Mouse (Mus musculus): ENCODE measurements at regions not wholly inside any gene's neighbourhood (a gene's known extent, or its start where the extent isn't known, plus 50 kb on each side); places are given as distances from the start of the nearest gene placed in this dataset.

- TF ChIP-seq TAL1 (IDR thresholded peaks at IDR 0.05; ENCODE audit: low read length), result no peak
- TF ChIP-seq TBP (IDR thresholded peaks at IDR 0.05; ENCODE audit: low read depth, low read length), result no peak
- Histone ChIP-seq H3K79me2 (ENCODE audit: control insufficient read depth, insufficient read depth, low read length, poor library complexity) (no peaks in the 10 kb centered on the region), H3K36me3 (ENCODE audit: control insufficient read depth in 1 of 2, insufficient read depth in 2 of 2, low read length in 2 of 2) (no peaks in the 10 kb centered on the region), H3K4me3 (ENCODE audit: control insufficient read depth in 1 of 2, insufficient read depth in 1 of 2, low read depth in 2 of 2, low read length in 2 of 2) (no peak overlapping the region), H3K27me3 (ENCODE audit: control insufficient read depth in 1 of 2, insufficient read depth in 2 of 2, low read length in 2 of 2) (peaks cover 0 to 3% of the 10 kb centered on the region in 2 experiments; a peak in 3 of 4 replicates), H3K4me1 (ENCODE audit: control insufficient read depth in 1 of 2, insufficient read depth in 2 of 2, low read length in 2 of 2) (no peaks in the 10 kb centered on the region), H3K9me3 (replicated peaks; ENCODE audit: insufficient read depth, low read length) (no peaks in the 10 kb centered on the region), H3K27ac (ENCODE audit: control insufficient read depth, low read depth, low read length) (no peak overlapping the region), H3K9ac (ENCODE audit: control insufficient read depth, low read depth, low read length, poor library complexity, severe bottlenecking) (no peak overlapping the region)
- DNase-seq (ENCODE audit: low read depth, low spot score), result no peak
Measured at GRCm38 (mm10) chr2:72777806-72778510, 202.3 kb downstream of the Sp3 start.

DNA sequence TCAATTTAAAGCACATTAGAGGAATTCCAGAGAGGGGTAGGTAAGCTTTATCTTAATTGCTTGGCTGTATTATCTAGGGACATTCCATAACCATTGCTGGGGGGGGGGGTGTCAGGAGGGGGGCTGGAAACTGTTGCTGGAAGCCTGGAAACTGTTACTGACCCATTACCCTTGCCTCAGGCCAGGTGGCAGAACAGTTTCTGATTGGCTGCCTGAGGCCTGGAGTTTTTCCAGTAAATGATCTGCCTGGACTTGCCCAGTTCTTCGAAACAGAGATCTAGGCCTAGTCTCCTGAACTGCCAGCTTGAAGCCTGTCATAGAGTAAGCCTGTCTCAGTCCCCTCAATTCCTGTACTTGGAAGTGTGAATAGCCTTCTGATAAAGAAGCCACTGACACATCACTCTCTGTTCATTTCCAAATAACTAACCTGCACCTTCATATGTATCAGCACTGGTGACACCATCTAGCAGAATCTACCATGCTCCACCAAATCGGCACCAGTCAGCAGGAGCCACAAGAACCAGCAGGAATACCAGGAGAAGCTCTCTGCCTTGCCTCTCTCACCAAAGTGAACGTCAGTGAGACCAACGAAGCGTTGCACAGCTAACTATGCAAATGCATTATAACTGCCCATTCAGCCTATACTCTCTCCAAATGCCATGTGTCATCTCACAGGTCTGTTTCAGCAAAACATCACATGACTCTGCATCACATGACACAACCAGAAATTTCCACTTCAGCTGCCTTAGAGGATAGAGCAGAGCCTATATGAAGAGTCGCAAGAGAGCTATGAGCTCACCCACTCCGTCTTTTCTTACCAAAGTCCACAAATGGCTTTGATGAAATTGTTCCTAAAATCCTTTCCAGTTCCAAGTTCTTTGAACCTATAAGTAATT, 200.7 kb downstream of the Sp3 start:
- no peak for DNase-seq (ENCODE audit: low read depth, low spot score)
- Histone ChIP-seq H3K4me1 (ENCODE audit: control insufficient read depth in 1 of 2, insufficient read depth in 2 of 2, low read length in 2 of 2) (no peaks in the 10 kb centered on the region), H3K27ac (ENCODE audit: control insufficient read depth, low read depth, low read length) (no peak overlapping the region), H3K4me3 (ENCODE audit: control insufficient read depth in 1 of 2, insufficient read depth in 1 of 2, low read depth in 2 of 2, low read length in 2 of 2) (no peak overlapping the region), H3K9me3 (replicated peaks; ENCODE audit: insufficient read depth, low read length) (no peaks in the 10 kb centered on the region), H3K9ac (ENCODE audit: control insufficient read depth, low read depth, low read length, poor library complexity, severe bottlenecking) (no peak overlapping the region), H3K27me3 (ENCODE audit: control insufficient read depth in 1 of 2, insufficient read depth in 2 of 2, low read length in 2 of 2) (peaks cover 0 to 3% of the 10 kb centered on the region in 2 experiments; a peak in 3 of 4 replicates), H3K79me2 (ENCODE audit: control insufficient read depth, insufficient read depth, low read length, poor library complexity) (no peaks in the 10 kb centered on the region), H3K36me3 (ENCODE audit: control insufficient read depth in 1 of 2, insufficient read depth in 2 of 2, low read length in 2 of 2) (no peaks in the 10 kb centered on the region)
- TF ChIP-seq USF1 (IDR thresholded peaks at IDR 0.05; ENCODE audit: low read depth, low read length) (0 out of 2 replicates have a peak, but pooled peaks have one; percentile 33), TCF12 (IDR thresholded peaks at IDR 0.05; ENCODE audit: low read depth, low read length) (no peak)

DNA sequence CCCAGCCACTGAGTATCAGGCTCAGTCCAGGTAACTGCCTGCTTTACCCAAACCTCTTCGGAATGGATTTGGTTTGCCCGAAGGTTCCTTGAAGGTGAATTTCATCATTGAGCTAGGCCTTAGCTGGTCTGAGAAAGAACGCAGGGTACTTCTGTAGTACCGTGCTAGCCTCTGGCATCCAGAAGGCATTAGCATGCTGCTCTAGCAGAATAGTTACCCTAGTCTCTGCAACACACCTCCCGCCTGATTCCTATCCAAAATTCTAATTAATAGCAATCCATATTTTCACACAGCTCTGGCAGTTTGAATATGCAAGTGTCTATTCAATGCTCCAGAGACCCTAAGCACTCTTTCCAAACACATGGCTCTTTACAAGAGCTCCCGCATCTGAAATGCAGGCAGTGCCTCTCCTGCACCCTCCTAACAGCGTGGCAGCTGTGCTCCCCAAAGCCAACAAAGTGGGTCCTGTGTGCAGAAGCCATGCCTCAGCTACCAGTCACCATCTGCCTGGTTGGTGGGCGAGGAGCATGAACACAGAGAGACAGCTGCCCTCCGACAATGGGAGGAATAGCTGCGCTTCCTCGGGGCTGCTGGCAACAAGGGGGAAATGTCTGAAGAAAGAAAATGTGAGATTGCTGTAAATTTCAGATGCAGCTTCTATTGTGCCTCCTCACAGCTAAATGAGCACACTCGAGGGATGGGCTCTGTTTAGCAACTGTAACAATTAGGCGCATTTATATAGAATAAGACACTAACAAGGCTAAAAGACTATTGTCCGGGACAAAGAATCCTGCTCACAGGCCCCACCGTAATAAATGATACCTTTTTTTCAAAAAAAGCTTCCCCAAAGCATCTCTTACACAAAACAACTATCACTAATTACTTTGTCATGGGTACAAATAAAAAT, 198.6 kb downstream of the Sp3 start:
- no peak for DNase-seq (ENCODE audit: low read depth, low spot score)
- TF ChIP-seq MAFK (IDR thresholded peaks at IDR 0.05; ENCODE audit: borderline replicate concordance, low read depth, low read length) (no peak), KAT2A (conservative IDR thresholded peaks at IDR 0.05; ENCODE audit: low read depth, low read length) (no peak), MAZ (IDR thresholded peaks at IDR 0.05; ENCODE audit: low read depth, low read length) (no peak), POLR2AphosphoS2 (IDR thresholded peaks at IDR 0.05; ENCODE audit: low read length) (no peak), TBP (IDR thresholded peaks at IDR 0.05; ENCODE audit: low read depth, low read length) (no peak), E2F4 (IDR thresholded peaks at IDR 0.05; ENCODE audit: borderline replicate concordance, low read depth, low read length) (no peak), MXI1 (IDR thresholded peaks at IDR 0.05; ENCODE audit: low read depth, low read length) (no peak), NELFE (IDR thresholded peaks at IDR 0.05; ENCODE audit: low read depth, low read length) (no peak), JUND (IDR thresholded peaks at IDR 0.05; ENCODE audit: low read depth, low read length) (no peak), CHD1 (IDR thresholded peaks at IDR 0.05; ENCODE audit: low read depth, low read length) (no peak), GABPA (IDR thresholded peaks at IDR 0.05; ENCODE audit: low read depth, low read length) (no peak), USF1 (IDR thresholded peaks at IDR 0.05; ENCODE audit: low read depth, low read length) (no peak), MEF2A (IDR thresholded peaks at IDR 0.05; ENCODE audit: extremely low read depth, insufficient replicate concordance, low read depth, low read length, poor library complexity, severe bottlenecking) (no peak), BHLHE40 (IDR thresholded peaks at IDR 0.05; ENCODE audit: borderline replicate concordance, low read depth, low read length) (no peak), ZNF384 (IDR thresholded peaks at IDR 0.05; ENCODE audit: low read depth, low read length) (no peak), EP300 (IDR thresholded peaks at IDR 0.05; ENCODE audit: low read depth in 1 of 2, low read length in 2 of 2) (no peak), MYC (IDR thresholded peaks at IDR 0.05; ENCODE audit: low read depth, low read length) (no peak), GATA1 (IDR thresholded peaks at IDR 0.05; ENCODE audit: low read depth, low read length) (no peak), SMC3 (IDR thresholded peaks at IDR 0.05; ENCODE audit: low read depth, low read length) (no peak)
- H3K79me2 ChIP-seq (ENCODE audit: control insufficient read depth, insufficient read depth, low read length, poor library complexity), result no peaks in the 10 kb centered on the region
- no peak overlapping the region for H3K4me3 ChIP-seq (ENCODE audit: control insufficient read depth in 1 of 2, insufficient read depth in 1 of 2, low read depth in 2 of 2, low read length in 2 of 2)
- no peak overlapping the region for H3K9ac ChIP-seq (ENCODE audit: control insufficient read depth, low read depth, low read length, poor library complexity, severe bottlenecking)
- H3K9me3 ChIP-seq (replicated peaks; ENCODE audit: insufficient read depth, low read length), result no peaks in the 10 kb centered on the region
- H3K36me3 ChIP-seq (ENCODE audit: control insufficient read depth in 1 of 2, insufficient read depth in 2 of 2, low read length in 2 of 2), result no peaks in the 10 kb centered on the region
- no peaks in the 10 kb centered on the region for H3K4me1 ChIP-seq (ENCODE audit: control insufficient read depth in 1 of 2, insufficient read depth in 2 of 2, low read length in 2 of 2)
- no peak overlapping the region for H3K27ac ChIP-seq (ENCODE audit: control insufficient read depth, low read depth, low read length)
- H3K27me3 ChIP-seq (ENCODE audit: control insufficient read depth in 1 of 2, insufficient read depth in 2 of 2, low read length in 2 of 2), result peaks cover 0 to 3% of the 10 kb centered on the region in 2 experiments; a peak in 3 of 4 replicates

Measured in MEL (cell line).